31 mouse cellular contexts compared by ENCODE assay signal in the genomic region with DNA sequence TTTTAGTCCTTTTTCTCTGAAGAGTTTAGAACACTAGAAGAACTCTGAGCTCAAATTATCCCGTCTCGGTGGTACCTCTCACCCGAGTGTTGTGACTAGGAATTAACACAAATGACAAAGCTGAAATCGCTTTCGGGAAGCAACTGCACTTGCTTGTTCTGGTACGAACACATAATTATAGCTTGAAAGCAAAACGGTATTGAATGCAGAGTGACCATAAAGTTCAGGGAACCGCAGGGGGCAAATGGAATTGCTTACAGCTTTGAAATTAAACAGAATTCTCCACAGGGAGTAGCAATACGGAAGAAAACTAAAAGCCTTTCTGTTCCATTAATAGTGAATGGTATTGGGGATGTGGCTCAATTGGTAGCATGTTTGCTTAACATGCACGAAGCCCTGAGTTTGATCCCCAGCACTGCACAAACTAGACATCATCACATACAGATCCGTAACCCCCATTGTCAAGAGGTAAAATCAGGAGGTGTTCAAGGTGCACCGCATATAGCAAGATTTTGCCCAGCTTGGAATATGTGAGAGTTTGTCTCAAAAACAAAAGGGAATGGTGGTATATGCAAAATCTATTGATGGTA. TPM values are rescaled to one million over a fixed set of nuclear protein-coding genes. Genes with fewer than 3 reads are reported as not detected.
DNase-seq lines count a peak whose midpoint lies in the region; ATAC-seq and TF ChIP-seq lines count a peak whose summit lies in the region.
"Had no signal": no experiment of that assay in that cellular context is flagged by ENCODE, and none has a peak within 500 bp of the region (broad histone marks: within the 10 kb centered on the region; RNA-seq: fewer than 3 reads in every experiment).

No protein-coding gene starts in this region.

- H3K4me3 ChIP-seq in forebrain, postnatal 0 days (ENCODE audit: low read depth, low read length): no peak overlapping the region
- no peak overlapping the region for H3K4me3 ChIP-seq in forebrain, embryonic 16.5 days (replicated peaks; ENCODE audit: low read length)
- H3K4me3 ChIP-seq in hindbrain, embryonic 16.5 days (ENCODE audit: low read length): no peak overlapping the region
- no peak overlapping the region for H3K4me3 ChIP-seq in hindbrain, embryonic 10.5 days
- no peak overlapping the region for H3K4me3 ChIP-seq in midbrain, postnatal 0 days (ENCODE audit: low read depth, low read length)
- H3K4me3 ChIP-seq: erythroblast, embryonic 14.5 days; forebrain, embryonic 15.5 days; heart, embryonic 10.5 days; heart, embryonic 15.5 days; limb, embryonic 10.5 days; limb, embryonic 15.5 days; neural tube, embryonic 12.5 days; stomach, embryonic 15.5 days had no signal

- H3K27me3 ChIP-seq in forebrain, postnatal 0 days (ENCODE audit: insufficient read depth, low read length): no peaks in the 10 kb centered on the region
- no peaks in the 10 kb centered on the region for H3K27me3 ChIP-seq in forebrain, embryonic 16.5 days (replicated peaks; ENCODE audit: control insufficient read depth, insufficient read depth, low read length)
- H3K27me3 ChIP-seq in hindbrain, embryonic 16.5 days (replicated peaks; ENCODE audit: control insufficient read depth, insufficient read depth, low read length): no peaks in the 10 kb centered on the region
- no peaks in the 10 kb centered on the region for H3K27me3 ChIP-seq in hindbrain, embryonic 10.5 days (ENCODE audit: insufficient read depth, poor library complexity, severe bottlenecking)
- no peaks in the 10 kb centered on the region for H3K27me3 ChIP-seq in midbrain, postnatal 0 days (ENCODE audit: insufficient read depth, low read length)
- H3K27me3 ChIP-seq: forebrain, embryonic 15.5 days; heart, embryonic 15.5 days; limb, embryonic 15.5 days; neural tube, embryonic 12.5 days; Patski; stomach, embryonic 15.5 days had no signal

- no peak overlapping the region for H3K27ac ChIP-seq in forebrain, postnatal 0 days (ENCODE audit: low read depth, low read length)
- H3K27ac ChIP-seq in forebrain, embryonic 16.5 days (ENCODE audit: low read length): no peak overlapping the region
- H3K27ac ChIP-seq in hindbrain, embryonic 16.5 days (ENCODE audit: low read depth, low read length): no peak overlapping the region
- H3K27ac ChIP-seq in hindbrain, embryonic 10.5 days: no peak overlapping the region
- H3K27ac ChIP-seq in midbrain, postnatal 0 days (ENCODE audit: low read depth, low read length): no peak overlapping the region
- H3K27ac ChIP-seq: forebrain, embryonic 15.5 days; heart, embryonic 10.5 days; heart, embryonic 15.5 days; limb, embryonic 10.5 days; limb, embryonic 15.5 days; liver, embryonic 14.5 days; macrophage; neural tube, embryonic 12.5 days; stomach, embryonic 15.5 days had no signal

- TF ChIP-seq CTCF in forebrain, postnatal 0 days (IDR thresholded peaks at IDR 0.05; ENCODE audit: low read depth): no peak
- TF ChIP-seq CTCF in midbrain, postnatal 0 days (IDR thresholded peaks at IDR 0.05): no peak

- H3K9me3 ChIP-seq in forebrain, postnatal 0 days (ENCODE audit: low read length): no peaks in the 10 kb centered on the region
- no peaks in the 10 kb centered on the region for H3K9me3 ChIP-seq in forebrain, embryonic 16.5 days (ENCODE audit: control insufficient read depth, low read length)
- H3K9me3 ChIP-seq in hindbrain, embryonic 16.5 days (ENCODE audit: control insufficient read depth, low read length): no peaks in the 10 kb centered on the region
- no peaks in the 10 kb centered on the region for H3K9me3 ChIP-seq in hindbrain, embryonic 10.5 days
- no peaks in the 10 kb centered on the region for H3K9me3 ChIP-seq in midbrain, postnatal 0 days (ENCODE audit: low read length)
- H3K9me3 ChIP-seq: forebrain, embryonic 15.5 days; heart, embryonic 10.5 days; heart, embryonic 15.5 days; limb, embryonic 10.5 days; limb, embryonic 15.5 days; neural tube, embryonic 12.5 days; stomach, embryonic 15.5 days had no signal

- no peak for DNase-seq in forebrain, postnatal 0 days
- DNase-seq in hindbrain, embryonic 10.5 days (ENCODE audit: low spot score): no peak
- peak; percentile 34 for DNase-seq in brain, adult 2 months (ENCODE audit: low read depth, low spot score)
- peak; percentile 28 for DNase-seq in midbrain, postnatal 0 days (ENCODE audit: low spot score)
- no peak for DNase-seq in liver
- DNase-seq: adrenal gland, postnatal 14 days; cerebellum, adult 2 months; cerebellum, postnatal 14 days; gastrocnemius, postnatal 14 days; kidney, adult 9 months; kidney, postnatal 10 days; layer of hippocampus, adult 9-11 months; lung, adult 2 months; lung, postnatal 10 days; retina, postnatal 1 day; right cerebral cortex, postnatal 25 days had no signal

- no peak overlapping the region for H3K4me2 ChIP-seq in forebrain, postnatal 0 days (ENCODE audit: low read depth)
- no peak overlapping the region for H3K4me2 ChIP-seq in forebrain, embryonic 16.5 days (ENCODE audit: low read length)
- H3K4me2 ChIP-seq in hindbrain, embryonic 16.5 days (ENCODE audit: low read length): no peak overlapping the region
- H3K4me2 ChIP-seq in midbrain, postnatal 0 days (ENCODE audit: low read depth, low read length, poor library complexity, severe bottlenecking): no peak overlapping the region
- H3K4me2 ChIP-seq: forebrain, embryonic 15.5 days; heart, embryonic 15.5 days; limb, embryonic 15.5 days; neural tube, embryonic 12.5 days; stomach, embryonic 15.5 days had no signal

- WGBS in forebrain, postnatal 0 days: 34% methylated on average over 12 of the region's 12 CpGs
- 36% methylated on average over 12 of the region's 12 CpGs for WGBS in forebrain, embryonic 16.5 days
- WGBS in hindbrain, embryonic 16.5 days: 59% methylated on average over 12 of the region's 12 CpGs
- WGBS in hindbrain, embryonic 10.5 days: 78% methylated on average over 12 of the region's 12 CpGs
- WGBS in midbrain, postnatal 0 days: 62% methylated on average over 12 of the region's 12 CpGs

- no peaks in the 10 kb centered on the region for H3K36me3 ChIP-seq in forebrain, postnatal 0 days (ENCODE audit: insufficient read depth)
- H3K36me3 ChIP-seq in forebrain, embryonic 16.5 days (ENCODE audit: control insufficient read depth, insufficient read depth): no peaks in the 10 kb centered on the region
- H3K36me3 ChIP-seq in hindbrain, embryonic 16.5 days (ENCODE audit: control insufficient read depth, insufficient read depth, low read length): no peaks in the 10 kb centered on the region
- H3K36me3 ChIP-seq in hindbrain, embryonic 10.5 days: no peaks in the 10 kb centered on the region
- no peaks in the 10 kb centered on the region for H3K36me3 ChIP-seq in midbrain, postnatal 0 days (ENCODE audit: insufficient read depth, low read length)
- H3K36me3 ChIP-seq: forebrain, embryonic 15.5 days; heart, embryonic 10.5 days; heart, embryonic 15.5 days; limb, embryonic 10.5 days; limb, embryonic 15.5 days; neural tube, embryonic 12.5 days; stomach, embryonic 15.5 days had no signal

- no peak overlapping the region for H3K9ac ChIP-seq in forebrain, postnatal 0 days
- no peak overlapping the region for H3K9ac ChIP-seq in forebrain, embryonic 16.5 days (replicated peaks; ENCODE audit: low read depth, low read length)
- no peak overlapping the region for H3K9ac ChIP-seq in hindbrain, embryonic 16.5 days (ENCODE audit: low read depth, low read length)
- H3K9ac ChIP-seq in midbrain, postnatal 0 days (replicated peaks; ENCODE audit: low read length, poor library complexity, severe bottlenecking): no peak overlapping the region
- H3K9ac ChIP-seq: forebrain, embryonic 15.5 days; heart, embryonic 15.5 days; limb, embryonic 15.5 days; liver, embryonic 14.5 days; neural tube, embryonic 12.5 days; stomach, embryonic 15.5 days had no signal

- peak; percentile 34; the same call in 1 of the 2 replicates for ATAC-seq in forebrain, postnatal 0 days
- ATAC-seq in forebrain, embryonic 16.5 days: no peak
- ATAC-seq in hindbrain, embryonic 16.5 days: peak; percentile 56
- ATAC-seq in midbrain, postnatal 0 days (ENCODE audit: low FRiP score): no peak
- ATAC-seq: intestine, postnatal 0 days; Patski had no signal

- H3K4me1 ChIP-seq in forebrain, postnatal 0 days (ENCODE audit: insufficient read depth): no peaks in the 10 kb centered on the region
- H3K4me1 ChIP-seq in forebrain, embryonic 16.5 days (replicated peaks; ENCODE audit: control insufficient read depth, insufficient read depth, low read length): no peaks in the 10 kb centered on the region
- H3K4me1 ChIP-seq in hindbrain, embryonic 16.5 days (ENCODE audit: control insufficient read depth, insufficient read depth, low read depth, low read length): no peaks in the 10 kb centered on the region
- peaks cover 10% of the 10 kb centered on the region; the same call in 1 of the 2 replicates for H3K4me1 ChIP-seq in hindbrain, embryonic 10.5 days (replicated peaks)
- H3K4me1 ChIP-seq in midbrain, postnatal 0 days (ENCODE audit: insufficient read depth, low read length): no peaks in the 10 kb centered on the region
- H3K4me1 ChIP-seq: forebrain, embryonic 15.5 days; limb, embryonic 15.5 days; neural tube, embryonic 12.5 days; stomach, embryonic 15.5 days had no signal

RNA-seq across cellular contexts. Expression of gene Rnf150, which starts 38.5 kb away (rescaled TPM):
- total RNA-seq in forebrain, postnatal 0 days (2014; rRNA removed): 10.2 and 12.3 TPM in 2 replicates
- polyA plus RNA-seq in forebrain, postnatal 0 days (2015; fragmentation: Nextera tagmentation; extraction: Ambion mirVana): 0.67 and 1.3 TPM in 2 replicates
- polyA plus RNA-seq in forebrain, embryonic 16.5 days (2015; fragmentation: Nextera tagmentation; extraction: Ambion mirVana): 1.6 and 2.0 TPM in 2 replicates
- 2.0 and 2.1 TPM in 2 replicates for polyA plus RNA-seq in hindbrain, embryonic 16.5 days (2015; fragmentation: Nextera tagmentation; extraction: Ambion mirVana)
- polyA plus RNA-seq in hindbrain, embryonic 10.5 days (2016; fragmentation: Nextera tagmentation; extraction: Ambion mirVana): 1.2 and 1.3 TPM in 2 replicates
- total RNA-seq in midbrain, postnatal 0 days (2014; rRNA removed): 12.6 and 14.3 TPM in 2 replicates
- polyA plus RNA-seq in midbrain, postnatal 0 days (2015; fragmentation: Nextera tagmentation; extraction: Ambion mirVana): 1.5 and 1.9 TPM in 2 replicates
- total RNA-seq: MEL had no signal
- polyA plus RNA-seq: erythroblast, embryonic 14.5 days had no signal

Comparison
In these comparisons a context has a peak if more than half of its experiments do, and no peak if none do; other contexts are left out.
1. ATAC-seq: peak in forebrain, postnatal 0 days (single experiment) and hindbrain, embryonic 16.5 days (single experiment); none in forebrain, embryonic 16.5 days (single experiment) and midbrain, postnatal 0 days (single experiment).
2. DNase-seq: peak in brain, adult 2 months (single experiment) and midbrain, postnatal 0 days (single experiment); none in forebrain, postnatal 0 days (single experiment), hindbrain, embryonic 10.5 days (single experiment) and liver (single experiment).